Mouse (Mus musculus) stomach, embryonic 14.5 days (tissue): ENCODE data around the gene B3gnt8. TPM values are rescaled to one million over a fixed set of nuclear protein-coding genes. Genes with fewer than 3 reads are reported as not detected.

Experiments used
- ATAC-seq: fragments of 200-750 bp; cut with Nextera tagmentation; 2 replicates; pipeline ENCODE4 v1.8.0; 2017; ENCODE audit warnings: low read depth, moderate TSS enrichment; ENCODE audit not compliant: insufficient number of reproducible peaks, insufficient read depth, low FRiP score
- H3K27ac ChIP-seq: fragments of 300-500 bp; sonication (generic); 2 replicates; pipeline ENCODE4 v1.5.1; 2014; ENCODE audit warnings: mild to moderate bottlenecking, low read length, moderate library complexity, mixed read lengths
- H3K27me3 ChIP-seq: fragments of 300-500 bp; sonication (generic); 2 replicates; pipeline ENCODE4 v1.6.1; 2014; ENCODE audit warnings: low read length, control low read depth, mixed read lengths; ENCODE audit not compliant: control insufficient read depth, insufficient read depth
- H3K36me3 ChIP-seq: fragments of 300-500 bp; sonication (generic); 2 replicates; pipeline ENCODE4 v1.6.1; 2014; ENCODE audit warnings: mild to moderate bottlenecking, control low read depth, low read length, moderate library complexity, mixed read lengths; ENCODE audit not compliant: control insufficient read depth, insufficient read depth
- H3K4me1 ChIP-seq: fragments of 300-500 bp; sonication (generic); 2 replicates; pipeline ENCODE4 v1.6.1; 2014; ENCODE audit warnings: low read length, control low read depth, mixed read lengths; ENCODE audit not compliant: control insufficient read depth, insufficient read depth
- H3K4me2 ChIP-seq: fragments of 300-500 bp; sonication (generic); replicated peaks from 2 replicates; pipeline ENCODE4 v1.6.1; 2014; ENCODE audit warnings: low read depth, low read length, control low read depth
- H3K4me3 ChIP-seq: fragments of 300-500 bp; sonication (generic); 2 replicates; pipeline ENCODE4 v1.5.1; 2014; ENCODE audit warnings: low read depth, low read length, control low read depth
- H3K9ac ChIP-seq: fragments of 300-500 bp; sonication (generic); replicated peaks from 2 replicates; pipeline ENCODE4 v1.6.1; 2014; ENCODE audit warnings: low read depth, mild to moderate bottlenecking, control low read depth, low read length, moderate library complexity, mixed read lengths
- H3K9me3 ChIP-seq: fragments of 300-500 bp; sonication (generic); 2 replicates; pipeline ENCODE4 v1.6.1; 2016; ENCODE audit warnings: low read depth, low read length, control low read depth; ENCODE audit not compliant: control insufficient read depth
- WGBS: fragments of 180-500 bp; shearing (Covaris S2); extraction: QIAGEN DNeasy Blood & Tissue Kit; methylation state at CpG from one replicate; pipeline ENCODE4 v1.1.7; 2014; 5-methylcytosine and 5-hydroxymethylcytosine counted together
- polyA plus RNA-seq: library from polyadenylated mRNA; unstranded; fragments of >200 nt; fragmentation: Nextera tagmentation; extraction: Ambion mirVana; gene quantifications from 2 replicates; pipeline ENCODE4 v1.2.1, GENCODE M21; 2014

B3gnt8 gene
- polyA plus RNA-seq, 1 experiment from 2014 or later = 6.2 TPM

DNA sequence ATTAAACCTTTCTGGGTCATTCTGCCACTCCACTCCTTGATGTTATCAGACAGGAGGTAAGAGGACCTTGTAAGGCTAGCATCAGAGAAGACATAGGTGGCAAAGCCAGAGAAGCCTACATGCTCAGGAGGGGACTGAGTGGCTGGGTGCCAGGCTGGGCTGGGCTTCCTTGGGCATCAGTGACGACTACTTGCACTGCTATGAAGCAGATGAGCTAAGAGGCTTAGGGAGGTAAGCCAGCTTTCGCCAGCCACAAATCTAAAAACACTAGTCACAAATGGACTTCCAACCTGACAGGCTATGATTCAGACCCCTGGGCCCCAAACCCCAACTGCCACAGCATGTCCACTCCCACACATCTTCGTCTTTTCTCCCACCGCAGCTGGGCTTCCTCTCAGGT is 18.2 kb downstream of the B3gnt8 start:
- Histone ChIP-seq H3K9ac (no peak overlapping the region), H3K4me3 (no peak overlapping the region), H3K9me3 (no peaks in the 10 kb centered on the region), H3K36me3 (peaks cover 4% of the 10 kb centered on the region; the same call in 1 of the 2 replicates), H3K27ac (no peak overlapping the region), H3K4me1 (no peaks in the 10 kb centered on the region), H3K4me2 (no peak overlapping the region), H3K27me3 (no peaks in the 10 kb centered on the region)
- no peak for ATAC-seq
- 76% methylated on average over 4 of the region's 4 CpGs for WGBS

DNA sequence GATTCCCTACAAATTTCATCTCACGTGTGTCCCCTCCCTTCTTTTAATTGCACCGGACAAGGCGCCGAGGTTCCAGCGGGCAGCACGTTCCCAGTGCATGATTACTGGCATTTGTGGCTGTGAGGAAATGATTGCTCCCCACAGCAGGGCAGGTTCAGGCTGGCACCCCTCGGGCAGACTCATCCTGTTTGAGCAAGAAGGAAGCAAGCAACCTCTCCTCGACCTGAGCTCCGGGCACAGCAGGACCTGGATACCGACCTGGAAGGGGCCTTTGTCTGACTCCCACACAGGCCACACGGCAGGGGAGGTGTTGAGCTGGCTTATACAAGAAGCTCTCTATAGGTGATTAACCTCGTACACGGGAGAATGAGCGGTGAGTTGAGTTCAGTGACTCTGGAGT is 18.6 kb downstream of the B3gnt8 start:
- ATAC-seq = no peak
- Histone ChIP-seq H3K4me1 (no peaks in the 10 kb centered on the region), H3K9me3 (no peaks in the 10 kb centered on the region), H3K4me2 (no peak overlapping the region), H3K27ac (no peak overlapping the region), H3K36me3 (peaks cover 4% of the 10 kb centered on the region; the same call in 1 of the 2 replicates), H3K27me3 (no peaks in the 10 kb centered on the region), H3K4me3 (no peak overlapping the region), H3K9ac (no peak overlapping the region)
- 68% methylated on average over 14 of the region's 14 CpGs for WGBS

DNA sequence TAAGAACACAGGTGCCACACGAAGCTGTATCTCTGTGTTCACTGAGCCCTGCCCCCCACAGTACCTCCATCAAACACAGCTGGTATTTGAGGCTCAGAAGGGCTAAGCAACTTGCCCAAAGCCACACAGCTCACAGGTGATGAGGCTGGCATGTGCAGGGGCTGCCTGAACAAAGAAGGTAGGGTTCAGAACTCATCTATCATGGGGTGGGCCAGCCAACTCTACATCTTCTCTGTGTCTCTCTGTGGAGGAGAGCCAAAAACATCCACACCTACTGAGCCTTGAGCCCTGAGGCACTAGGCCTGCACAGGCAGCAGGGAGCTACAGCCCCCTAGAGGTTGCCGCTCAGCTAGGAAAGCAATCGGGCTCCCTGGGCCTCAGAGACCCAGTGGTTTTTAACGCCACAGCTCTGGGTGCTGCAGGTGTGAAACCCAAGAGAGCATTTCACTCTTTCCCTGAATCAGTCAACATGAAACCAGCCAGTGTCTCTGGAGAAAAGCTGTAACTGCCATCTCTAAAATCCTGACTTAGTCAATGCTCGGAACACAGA is 21.2 kb downstream of the B3gnt8 start:
- ATAC-seq = no peak
- H3K36me3 ChIP-seq = no peaks in the 10 kb centered on the region
- 58% methylated on average over 5 of the region's 5 CpGs for WGBS
- no peak overlapping the region for H3K27ac ChIP-seq
- no peaks in the 10 kb centered on the region for H3K9me3 ChIP-seq
- no peak overlapping the region for H3K9ac ChIP-seq
- no peaks in the 10 kb centered on the region for H3K27me3 ChIP-seq
- no peak overlapping the region for H3K4me3 ChIP-seq
- H3K4me1 ChIP-seq = no peaks in the 10 kb centered on the region
- no peak overlapping the region for H3K4me2 ChIP-seq

DNA sequence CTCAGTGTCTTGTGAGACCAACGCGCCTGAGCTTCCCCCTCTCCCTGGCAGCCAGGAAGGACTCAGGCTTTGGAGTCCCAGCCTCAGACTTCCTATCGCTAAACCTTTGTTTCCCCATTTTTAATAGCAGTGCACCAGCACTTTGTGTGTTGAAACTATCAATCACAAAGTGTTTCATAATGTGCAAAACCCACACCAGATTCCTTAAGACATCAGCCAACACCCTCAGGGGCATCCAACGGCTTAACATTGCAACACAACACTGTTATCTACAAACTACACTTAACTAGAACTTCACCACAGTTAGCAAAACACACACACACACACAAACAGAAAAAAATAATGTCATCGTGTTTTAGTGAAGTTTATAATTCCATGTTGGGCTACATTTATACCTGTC is 23.4 kb downstream of the B3gnt8 start:
- H3K4me1 ChIP-seq = no peaks in the 10 kb centered on the region
- ATAC-seq = no peak
- 74% methylated on average over 5 of the region's 5 CpGs for WGBS
- no peaks in the 10 kb centered on the region for H3K36me3 ChIP-seq
- no peaks in the 10 kb centered on the region for H3K27me3 ChIP-seq
- H3K4me3 ChIP-seq = no peak overlapping the region
- H3K9ac ChIP-seq = no peak overlapping the region
- no peak overlapping the region for H3K4me2 ChIP-seq
- no peaks in the 10 kb centered on the region for H3K9me3 ChIP-seq
- no peak overlapping the region for H3K27ac ChIP-seq

DNA sequence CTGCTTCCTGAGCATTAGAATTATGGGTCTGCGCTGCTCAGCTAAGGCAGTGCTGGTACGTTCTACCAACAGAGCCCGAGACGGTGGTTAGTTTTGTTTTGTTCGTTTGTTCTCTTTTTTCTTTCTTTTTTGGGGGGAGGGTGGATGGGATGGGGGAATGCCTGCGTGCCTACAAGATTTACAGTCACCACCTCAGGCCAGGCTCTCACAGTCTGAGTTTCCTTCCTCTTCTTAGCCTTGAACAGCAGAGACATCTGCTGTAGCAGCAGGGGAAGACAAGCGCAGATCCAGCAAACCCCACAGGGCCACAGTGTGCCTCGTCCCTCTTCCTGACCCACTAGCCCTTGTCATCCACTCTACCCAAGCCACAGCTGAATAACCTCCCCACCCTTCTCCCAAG is 24.8 kb downstream of the B3gnt8 start:
- no peak for ATAC-seq
- H3K9ac ChIP-seq = no peak overlapping the region
- H3K36me3 ChIP-seq = no peaks in the 10 kb centered on the region
- 88% methylated on average over 8 of the region's 8 CpGs for WGBS
- no peaks in the 10 kb centered on the region for H3K4me1 ChIP-seq
- H3K9me3 ChIP-seq = no peaks in the 10 kb centered on the region
- H3K27ac ChIP-seq = no peak overlapping the region
- H3K27me3 ChIP-seq = no peaks in the 10 kb centered on the region
- H3K4me3 ChIP-seq = no peak overlapping the region
- no peak overlapping the region for H3K4me2 ChIP-seq

DNA sequence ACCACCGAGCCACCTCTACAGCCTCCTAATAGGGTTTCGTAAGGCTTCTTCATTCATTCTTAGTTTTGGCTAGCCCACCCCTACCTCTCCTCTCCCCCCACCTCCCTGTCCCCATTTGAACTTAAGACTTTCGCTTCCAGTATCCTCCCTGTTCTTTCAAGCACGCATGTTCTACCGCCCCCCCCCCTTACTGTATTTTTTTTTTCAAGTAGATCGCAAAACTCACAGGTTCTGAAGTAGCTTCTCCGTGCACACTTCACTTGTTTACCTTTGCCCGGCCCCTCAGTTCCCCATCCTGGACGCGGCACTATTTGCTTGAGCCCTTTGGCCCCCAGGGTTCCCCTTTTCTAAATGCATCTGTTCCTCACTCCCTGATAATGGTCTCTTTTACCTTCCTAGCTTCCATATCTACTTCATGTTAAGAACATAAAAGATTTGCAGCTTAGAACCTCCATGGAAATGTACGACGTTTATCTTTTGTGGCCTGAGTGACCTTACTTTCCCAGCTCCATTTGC is 25.8 kb downstream of the B3gnt8 start:
- no peak overlapping the region for H3K9ac ChIP-seq
- H3K4me2 ChIP-seq = no peak overlapping the region
- no peak overlapping the region for H3K4me3 ChIP-seq
- 0 out of 2 replicates have a peak, but pooled peaks cover under 1% of the 10 kb centered on the region for H3K4me1 ChIP-seq
- whole genome bisulfite sequencing = 83% methylated on average over 12 of the region's 12 CpGs
- H3K9me3 ChIP-seq = no peaks in the 10 kb centered on the region
- no peak overlapping the region for H3K27ac ChIP-seq
- H3K36me3 ChIP-seq = no peaks in the 10 kb centered on the region
- ATAC-seq = no peak
- no peaks in the 10 kb centered on the region for H3K27me3 ChIP-seq

DNA sequence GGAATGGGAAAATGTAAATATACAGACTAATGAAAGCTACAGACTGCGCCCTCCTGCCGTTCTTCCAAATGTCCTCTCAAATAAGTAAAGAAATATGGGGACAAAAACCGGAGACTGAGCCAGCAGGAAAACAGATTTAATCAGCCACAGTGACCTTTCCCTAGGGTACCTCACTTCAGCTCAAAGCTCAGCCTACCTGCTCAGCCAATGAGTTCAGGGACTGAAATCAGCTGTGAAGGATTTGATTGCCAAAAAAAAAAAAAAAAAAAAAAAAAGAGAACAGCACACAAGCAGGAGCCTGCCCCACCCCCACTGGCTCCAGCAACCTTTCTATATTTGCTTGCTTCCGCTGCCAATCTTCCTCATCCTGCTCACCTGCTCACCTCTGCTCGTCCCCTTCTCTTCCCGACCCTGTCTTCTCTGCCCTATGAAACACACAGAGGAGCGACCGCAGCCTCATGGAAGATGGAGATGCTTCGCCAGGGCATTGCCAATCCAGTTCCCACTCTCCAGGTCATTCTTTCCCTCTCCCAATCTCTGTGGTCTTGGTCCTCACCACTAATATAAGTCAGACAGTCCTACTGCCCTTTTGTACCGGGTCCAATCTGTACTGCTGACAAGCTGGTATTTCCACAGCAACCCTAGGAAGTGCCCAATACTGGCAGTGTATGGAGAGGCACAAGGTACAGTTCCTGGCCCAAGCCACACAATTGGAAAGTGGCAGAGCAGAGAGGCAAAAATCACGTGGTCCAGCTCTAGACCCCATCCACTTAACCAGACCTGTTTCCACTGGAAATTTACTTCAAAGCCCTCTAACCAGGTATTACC is 29.4 kb downstream of the B3gnt8 start:
- no peaks in the 10 kb centered on the region for H3K27me3 ChIP-seq
- no peak overlapping the region for H3K4me2 ChIP-seq
- H3K36me3 ChIP-seq = no peaks in the 10 kb centered on the region
- 74% methylated on average over 11 of the region's 11 CpGs for WGBS
- peaks cover 8% of the 10 kb centered on the region; the same call in 1 of the 2 replicates for H3K4me1 ChIP-seq
- no peak overlapping the region for H3K9ac ChIP-seq
- no peak overlapping the region for H3K4me3 ChIP-seq
- ATAC-seq = no peak
- H3K27ac ChIP-seq = no peak overlapping the region
- no peaks in the 10 kb centered on the region for H3K9me3 ChIP-seq

DNA sequence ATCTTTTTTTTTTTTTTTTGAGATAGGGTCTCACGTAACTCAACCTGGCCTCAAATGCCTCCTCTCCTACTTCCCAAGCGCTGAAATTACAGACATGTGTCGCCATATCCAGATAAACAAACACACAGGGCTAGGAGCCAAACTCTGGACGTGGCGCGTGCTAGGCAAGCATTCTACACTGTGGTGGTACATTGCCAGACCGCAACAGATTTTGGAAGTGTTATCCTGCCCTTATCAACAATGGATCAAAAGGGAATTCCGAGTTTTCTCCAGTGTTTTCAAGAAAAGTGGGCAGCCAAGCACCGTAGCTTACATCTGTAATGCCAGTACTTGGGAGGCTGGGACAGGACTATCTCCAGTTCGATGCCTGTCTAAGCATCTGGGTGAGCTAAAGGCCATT is 31.3 kb downstream of the B3gnt8 start:
- H3K4me2 ChIP-seq = peak overlapping the region; percentile 87
- H3K27ac ChIP-seq = no peak overlapping the region
- peak overlapping the region; percentile 68 for H3K4me3 ChIP-seq
- H3K4me1 ChIP-seq = peaks cover 8% of the 10 kb centered on the region; the same call in 1 of the 2 replicates
- peak overlapping the region; percentile 64 for H3K9ac ChIP-seq
- WGBS = 36% methylated on average over 10 of the region's 10 CpGs
- no peaks in the 10 kb centered on the region for H3K9me3 ChIP-seq
- ATAC-seq = no peak
- no peaks in the 10 kb centered on the region for H3K27me3 ChIP-seq
- H3K36me3 ChIP-seq = 0 out of 2 replicates have a peak, but pooled peaks cover 4% of the 10 kb centered on the region
